Mouse (Mus musculus) CH12.LX (cell line): ENCODE measurements around the gene Kcnip3. TPM values are rescaled to one million over a fixed set of nuclear protein-coding genes. Genes with fewer than 3 reads are reported as not detected.

Experiments used
- DNase-seq: peaks from one replicate; pipeline ENCODE4 v3.0.0-alpha.2; 2013; ENCODE audit errors: extremely low read depth
- H3K27ac ChIP-seq: 2 replicates; pipeline ENCODE4 v1.5.1; 2012; ENCODE audit warnings: low read depth, mild to moderate bottlenecking, control low read depth, moderate library complexity; ENCODE audit not compliant: insufficient read depth
- H3K27me3 ChIP-seq: replicated peaks from 2 replicates; pipeline ENCODE3; 2012; ENCODE audit warnings: inconsistent platforms
- H3K36me3 ChIP-seq, 2 experiments: replicated peaks in 1 of 2; 2 replicates each; pipeline versions ENCODE3 to v1.6.1; 2012; ENCODE audit warnings: inconsistent platforms in 1 of 2, low read length in 1 of 2, mild to moderate bottlenecking in 1 of 2, mixed read lengths in 1 of 2, moderate library complexity in 1 of 2; ENCODE audit not compliant: control insufficient read depth in 1 of 2, insufficient read depth in 1 of 2
- H3K4me1 ChIP-seq, 2 experiments: 2 replicates each; pipeline ENCODE4 v1.6.1; 2012; ENCODE audit warnings: inconsistent platforms in 1 of 2, moderate library complexity in 1 of 2; ENCODE audit not compliant: insufficient read depth in 2 of 2, control insufficient read depth in 1 of 2
- H3K4me2 ChIP-seq: 2 replicates; pipeline ENCODE4 v1.6.1; 2012; ENCODE audit warnings: low read depth, mild to moderate bottlenecking, control low read depth; ENCODE audit not compliant: poor library complexity, insufficient read depth, severe bottlenecking
- H3K4me3 ChIP-seq, 3 experiments: fragments of 150-350 bp in 1 of 3; sonication (generic) in 1 of 3; replicated peaks in 1 of 3; 2 replicates each; pipeline versions ENCODE3 to v1.5.1; 2011 to 2012; ENCODE audit warnings: low read depth in 2 of 3, low read length in 2 of 3, mild to moderate bottlenecking in 2 of 3, moderate library complexity in 2 of 3, control low read depth in 1 of 3, improper control_type of control experiment in 1 of 3, inconsistent platforms in 1 of 3, mixed read lengths in 1 of 3; ENCODE audit not compliant: poor library complexity in 1 of 3
- H3K79me2 ChIP-seq: replicated peaks from 2 replicates; pipeline ENCODE4 v1.6.1; 2012; ENCODE audit warnings: mild to moderate bottlenecking, moderate library complexity; ENCODE audit not compliant: control insufficient read depth, poor library complexity, insufficient read depth, severe bottlenecking; ENCODE audit errors: extremely low read depth
- H3K9ac ChIP-seq: 2 replicates; pipeline ENCODE4 v1.6.1; 2012; ENCODE audit warnings: low read depth, mild to moderate bottlenecking, control low read depth, moderate library complexity; ENCODE audit not compliant: insufficient read depth
- H3K9me3 ChIP-seq: replicated peaks from 2 replicates; pipeline ENCODE3; 2012; ENCODE audit warnings: low read length, inconsistent platforms, mixed read lengths
- CHD1 ChIP-seq: IDR thresholded peaks from 2 replicates; pipeline ENCODE4 v1.6.1; 2012; ENCODE audit warnings: low read depth, low read length, improper control_type of control experiment, inconsistent platforms
- CTCF ChIP-seq, 2 experiments: IDR thresholded peaks in 1 of 2; conservative IDR thresholded peaks in 1 of 2; 2 replicates each; pipeline ENCODE4 v1.5.1; 2011 to 2012; ENCODE audit warnings: low read depth in 2 of 2, low read length in 2 of 2, improper control_type of control experiment in 1 of 2, inconsistent platforms in 1 of 2, mild to moderate bottlenecking in 1 of 2, moderate library complexity in 1 of 2
- E2F4 ChIP-seq: IDR thresholded peaks from 2 replicates; pipeline ENCODE4 v1.6.1; 2011; ENCODE audit warnings: low read depth, low read length, improper control_type of control experiment; ENCODE audit not compliant: insufficient replicate concordance
- JUND ChIP-seq: conservative IDR thresholded peaks from 2 replicates; pipeline ENCODE4 v1.6.1; 2011; ENCODE audit warnings: low read depth, low read length, improper control_type of control experiment
- KAT2A ChIP-seq: IDR thresholded peaks from 2 replicates; pipeline ENCODE4 v1.6.1; 2012; ENCODE audit warnings: low read length, improper control_type of control experiment, inconsistent platforms; ENCODE audit not compliant: insufficient replicate concordance
- MAFK ChIP-seq: IDR thresholded peaks from 2 replicates; pipeline ENCODE4 v1.6.1; 2011; ENCODE audit warnings: low read length, improper control_type of control experiment; ENCODE audit not compliant: insufficient replicate concordance
- MEF2A ChIP-seq: IDR thresholded peaks from 2 replicates; pipeline ENCODE4 v1.6.1; 2014; ENCODE audit warnings: low read depth, mild to moderate bottlenecking, inconsistent platforms, low read length, improper control_type of control experiment, borderline replicate concordance
- MYC ChIP-seq: IDR thresholded peaks from 2 replicates; pipeline ENCODE4 v1.6.1; 2011; ENCODE audit warnings: low read depth, mild to moderate bottlenecking, improper control_type of control experiment, low read length
- NRF1 ChIP-seq: IDR thresholded peaks from 2 replicates; pipeline ENCODE4 v1.6.1; 2014; ENCODE audit warnings: low read depth, mild to moderate bottlenecking, inconsistent platforms, low read length, improper control_type of control experiment, moderate library complexity
- PAX5 ChIP-seq: IDR thresholded peaks from 2 replicates; pipeline ENCODE4 v1.6.1; 2012; ENCODE audit warnings: low read length, inconsistent platforms, mixed read lengths
- RAD21 ChIP-seq: IDR thresholded peaks from 2 replicates; pipeline ENCODE4 v1.6.1; 2011; ENCODE audit warnings: low read depth, mild to moderate bottlenecking, low read length, improper control_type of control experiment, moderate library complexity
- RCOR1 ChIP-seq: conservative IDR thresholded peaks from 2 replicates; pipeline ENCODE4 v1.6.1; 2012; ENCODE audit warnings: low read depth, mild to moderate bottlenecking, inconsistent platforms, low read length, improper control_type of control experiment
- SIN3A ChIP-seq: IDR thresholded peaks from 2 replicates; pipeline ENCODE4 v1.6.1; 2012; ENCODE audit warnings: low read length, improper control_type of control experiment, inconsistent platforms
- SMC3 ChIP-seq: IDR thresholded peaks from 2 replicates; pipeline ENCODE4 v1.6.1; 2011; ENCODE audit warnings: low read depth, low read length, improper control_type of control experiment
- dilution Hi-C: fragments of 300-500 bp; cut with MboI; formaldehyde crosslinking; loops from 2 replicates; pipeline ENCODE4 v1.14.3; 2020; ENCODE audit warnings: low sequenced_read_pairs; ENCODE audit not compliant: extremely low pct_unique_long_range_greater_than_20kb, extremely low pct_ligation_motif_present
- in situ Hi-C: fragments of 300-500 bp; cut with MboI; formaldehyde crosslinking; loops from 3 replicates; pipeline ENCODE4 v1.14.3; 2019; ENCODE audit warnings: low sequenced_read_pairs, low pct_ligation_motif_present, low pct_unique_long_range_greater_than_20kb, mixed read lengths
- polyA plus RNA-seq: library from polyadenylated mRNA; unstranded; fragments of >175 nt; gene quantifications from 2 replicates; pipeline ENCODE4 v1.2.1, GENCODE M21; 2012; ENCODE audit warnings: low read depth; ENCODE audit not compliant: insufficient read length
- total RNA-seq, 2 experiments: library from RNA; depleted of rRNA; stranded (reverse); fragments of 300-350 nt in 1 of 2; fragments of >200 nt in 1 of 2; gene quantifications; 2 replicates each; pipeline ENCODE4 v1.2.3; 2012 to 2014

Gene Kcnip3
- not detected in 2 replicates for total RNA-seq (2012; rRNA removed)
- total RNA-seq (2014; rRNA removed), result not detected in 2 replicates
- polyA plus RNA-seq, result not detected in 2 replicates

DNA sequence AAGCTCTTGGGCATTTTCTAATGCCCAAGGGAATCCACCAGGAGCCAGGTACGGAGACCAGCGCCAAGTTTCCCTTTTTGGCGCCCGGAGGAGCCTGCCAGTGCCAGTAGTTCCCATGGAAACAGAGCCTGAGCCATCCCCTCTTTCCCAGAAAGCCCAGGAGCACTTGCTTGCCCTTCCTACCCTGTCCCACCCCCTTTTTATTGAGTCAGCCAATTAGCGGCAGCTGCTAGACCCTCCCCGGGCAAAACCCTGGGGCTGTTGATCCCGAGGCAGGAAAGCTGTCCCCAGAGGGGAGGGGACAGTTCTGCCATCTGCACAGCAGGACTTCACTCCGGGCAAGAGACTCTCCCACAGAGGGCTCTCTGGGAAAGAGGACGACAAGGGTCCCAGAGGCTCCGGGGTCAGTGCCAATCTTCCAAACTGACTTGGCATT, at the start of gene Kcnip3:
Kcnip3 (minus strand) TSS at position 89 of the 436 bp plus-strand sequence.
- H3K79me2 ChIP-seq, result no peaks in the 10 kb centered on the region
- dilution Hi-C loops, result no loop called here
- H3K9me3 ChIP-seq, result no peaks in the 10 kb centered on the region
- H3K36me3 ChIP-seq, result no peaks in the 10 kb centered on the region
- DNase-seq, result no peak
- H3K4me1 ChIP-seq, result peaks cover 0 to 9% of the 10 kb centered on the region in 2 experiments; a peak in 2 of 4 replicates
- TF ChIP-seq RCOR1, result no peak
- no peak for TF ChIP-seq MYC
- TF ChIP-seq JUND, result no peak
- TF ChIP-seq E2F4, result no peak
- TF ChIP-seq MAFK, result no peak
- no peak for TF ChIP-seq CHD1
- no peak for TF ChIP-seq NRF1
- no peak within 1 kb of the TSS for H3K4me3 ChIP-seq
- H3K4me2 ChIP-seq, result no peak within 1 kb of the TSS
- in situ Hi-C loops, result no loop called here
- H3K9ac ChIP-seq, result no peak within 1 kb of the TSS
- peaks cover 96% of the 10 kb centered on the region for H3K27me3 ChIP-seq
- no peak within 1 kb of the TSS for H3K27ac ChIP-seq

DNA sequence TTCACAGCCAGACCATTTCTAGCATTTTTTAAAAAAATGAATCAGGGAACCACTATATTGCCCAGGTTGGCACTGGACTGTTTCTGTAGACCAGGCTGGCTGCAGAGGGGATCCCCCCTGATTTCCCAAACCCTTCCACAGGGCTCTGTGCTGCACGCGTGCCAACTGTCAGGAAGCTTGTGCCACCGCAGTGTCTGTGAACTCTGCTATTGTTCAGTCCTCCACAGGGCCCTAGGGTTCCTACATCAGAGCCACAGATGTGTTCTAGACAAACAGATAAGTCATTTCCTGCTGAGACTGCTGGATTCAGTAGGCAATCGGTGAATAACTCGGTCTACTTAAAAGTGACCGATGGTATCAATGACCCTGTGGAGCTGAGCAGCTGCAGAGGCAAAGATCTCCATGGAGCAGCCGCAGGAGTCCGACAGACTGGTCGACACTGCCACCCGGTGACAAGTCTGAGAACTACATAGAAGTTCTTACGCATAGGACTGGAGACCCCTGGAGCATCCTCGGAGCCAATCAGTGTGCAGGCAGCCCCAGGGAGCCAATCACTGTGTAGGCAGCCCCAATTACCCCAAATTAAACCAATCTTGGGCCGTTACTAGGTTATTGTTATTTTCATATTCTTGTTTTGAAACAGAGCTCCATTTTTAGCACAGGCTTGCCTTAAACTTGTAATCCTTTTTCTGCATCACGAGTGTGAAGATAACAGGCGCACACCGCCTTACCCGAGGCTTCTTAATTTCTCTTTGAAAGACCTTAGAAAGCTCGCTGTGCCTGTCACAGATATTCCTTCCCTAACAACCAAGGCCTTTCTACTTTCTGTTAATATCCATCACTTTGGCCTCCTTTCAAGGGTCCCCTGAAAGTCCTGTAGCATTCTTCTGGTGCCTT, 37.4 kb upstream of the Kcnip3 start:
- DNase-seq, result peak; percentile 86
- Histone ChIP-seq H3K27me3 (peaks cover 79% of the 10 kb centered on the region), H3K4me3 (no peak overlapping the region), H3K4me1 (peaks cover 0 to 6% of the 10 kb centered on the region in 2 experiments; a peak in 2 of 4 replicates), H3K9ac (no peak overlapping the region), H3K4me2 (peak overlapping the region; percentile 42; the same call in 1 of the 2 replicates), H3K9me3 (no peaks in the 10 kb centered on the region), H3K27ac (no peak overlapping the region), H3K79me2 (no peaks in the 10 kb centered on the region), H3K36me3 (no peaks in the 10 kb centered on the region)
- dilution Hi-C loops, result no loop called here
- TF ChIP-seq PAX5, result no peak
- TF ChIP-seq RAD21, result peak; percentile 93
- peak; percentile 54 to 93; a peak in 3 of 4 replicates for TF ChIP-seq CTCF (conservative IDR thresholded peaks at IDR 0.05 in 1 of 2, IDR thresholded peaks at IDR 0.05 in 1 of 2; ENCODE audit: low read depth in 2 of 2, low read length in 2 of 2)
- no peak for TF ChIP-seq KAT2A
- peak; percentile 75; the same call in 1 of the 2 replicates for TF ChIP-seq MEF2A
- peak; percentile 60; the same call in 1 of the 2 replicates for TF ChIP-seq NRF1
- peak; percentile 83 for TF ChIP-seq SMC3
- no peak for TF ChIP-seq SIN3A
- no peak for TF ChIP-seq E2F4
- TF ChIP-seq, all 38 proteins: peak for 5
- in situ Hi-C loops, result loop anchor here (5.0 kb wide), 1 partner anchor 52 kb away; no protein-coding TSS in a partner anchor
